Mouse (Mus musculus) heart, adult 2 months (tissue): Measurements from ENCODE around the gene Mtch1.

Experiments used
- CTCF ChIP-seq: fragments of 200-600 bp; IDR thresholded peaks from 2 replicates; pipeline ENCODE4 v1.8.1; 2022; ENCODE audit warnings: antibody characterized with exemption, mild to moderate bottlenecking, moderate library complexity
- POLR2A ChIP-seq: fragments of 200-500 bp; IDR thresholded peaks from 2 replicates; pipeline ENCODE4 v1.6.1; 2011; ENCODE audit warnings: mild to moderate bottlenecking, low read depth, low read length, control low read depth; ENCODE audit not compliant: insufficient read depth

DNA sequence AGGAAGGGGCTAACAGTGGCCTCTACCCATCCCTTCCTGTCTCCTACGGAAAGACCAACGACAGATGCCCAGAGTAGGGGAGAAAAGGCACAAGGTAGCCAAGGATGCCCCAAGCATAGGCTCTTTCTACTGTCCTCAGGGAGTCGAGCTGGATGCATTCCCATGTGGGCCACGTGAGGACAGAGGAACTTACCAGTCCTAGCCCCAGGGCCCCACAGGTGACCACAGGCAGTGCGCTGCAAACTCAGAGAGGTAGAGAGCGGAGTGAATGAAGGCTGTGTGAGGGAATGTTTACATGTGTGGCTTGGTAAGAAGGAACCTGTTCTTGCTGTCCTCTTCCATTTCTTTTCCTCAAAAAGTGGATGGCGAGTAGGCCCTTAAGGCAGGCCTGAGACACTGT is 41.9 kb downstream of the Mtch1 start:
- TF ChIP-seq CTCF (no peak), POLR2A (no peak)
